Mouse (Mus musculus) limb, embryonic 12.5 days (tissue): ENCODE measurements around the gene Best1. TPM values are rescaled to one million over a fixed set of nuclear protein-coding genes. Genes with fewer than 3 reads are reported as not detected.

ENCODE experiments used
- ATAC-seq: fragments of 200-750 bp; cut with Nextera tagmentation; 2 replicates; pipeline ENCODE4 v1.8.0; 2017; ENCODE audit warnings: low read depth, moderate TSS enrichment; ENCODE audit not compliant: insufficient number of reproducible peaks, insufficient read depth, low FRiP score, low TSS enrichment
- H3K27ac ChIP-seq: fragments of 300-500 bp; sonication (generic); 2 replicates; pipeline ENCODE4 v1.5.1; 2016; ENCODE audit warnings: mild to moderate bottlenecking, moderate library complexity
- H3K27me3 ChIP-seq: fragments of 300-500 bp; sonication (generic); 2 replicates; pipeline ENCODE4 v1.6.1; 2016; ENCODE audit warnings: mild to moderate bottlenecking, moderate library complexity
- H3K36me3 ChIP-seq: fragments of 300-500 bp; sonication (generic); 2 replicates; pipeline ENCODE4 v1.6.1; 2016; ENCODE audit warnings: mild to moderate bottlenecking, moderate library complexity
- H3K4me1 ChIP-seq: fragments of 300-500 bp; sonication (generic); replicated peaks from 2 replicates; pipeline ENCODE4 v1.6.1; 2016
- H3K4me2 ChIP-seq: fragments of 300-500 bp; sonication (generic); 2 replicates; pipeline ENCODE4 v1.6.1; 2016; ENCODE audit warnings: mild to moderate bottlenecking, moderate library complexity
- H3K4me3 ChIP-seq: fragments of 300-500 bp; sonication (generic); replicated peaks from 2 replicates; pipeline ENCODE4 v1.5.1; 2016; ENCODE audit warnings: mild to moderate bottlenecking
- H3K9ac ChIP-seq: fragments of 300-500 bp; sonication (generic); replicated peaks from 2 replicates; pipeline ENCODE4 v1.6.1; 2016; ENCODE audit warnings: mild to moderate bottlenecking, moderate library complexity
- H3K9me3 ChIP-seq: fragments of 300-500 bp; sonication (generic); 2 replicates; pipeline ENCODE4 v1.6.1; 2016; ENCODE audit warnings: mild to moderate bottlenecking, moderate library complexity
- WGBS: fragments of 180-500 bp; shearing (Covaris S2); methylation state at CpG from one replicate; pipeline ENCODE4 v1.1.7; 2016; 5-methylcytosine and 5-hydroxymethylcytosine counted together
- polyA plus RNA-seq: library from polyadenylated mRNA; unstranded; fragments of >200 nt; fragmentation: Nextera tagmentation; extraction: Ambion mirVana; gene quantifications from 2 replicates; pipeline ENCODE4 v1.2.1, GENCODE M21; 2016

Gene Best1
- polyA plus RNA-seq, 1 experiment from 2014 or later, result 2.2 TPM

DNA sequence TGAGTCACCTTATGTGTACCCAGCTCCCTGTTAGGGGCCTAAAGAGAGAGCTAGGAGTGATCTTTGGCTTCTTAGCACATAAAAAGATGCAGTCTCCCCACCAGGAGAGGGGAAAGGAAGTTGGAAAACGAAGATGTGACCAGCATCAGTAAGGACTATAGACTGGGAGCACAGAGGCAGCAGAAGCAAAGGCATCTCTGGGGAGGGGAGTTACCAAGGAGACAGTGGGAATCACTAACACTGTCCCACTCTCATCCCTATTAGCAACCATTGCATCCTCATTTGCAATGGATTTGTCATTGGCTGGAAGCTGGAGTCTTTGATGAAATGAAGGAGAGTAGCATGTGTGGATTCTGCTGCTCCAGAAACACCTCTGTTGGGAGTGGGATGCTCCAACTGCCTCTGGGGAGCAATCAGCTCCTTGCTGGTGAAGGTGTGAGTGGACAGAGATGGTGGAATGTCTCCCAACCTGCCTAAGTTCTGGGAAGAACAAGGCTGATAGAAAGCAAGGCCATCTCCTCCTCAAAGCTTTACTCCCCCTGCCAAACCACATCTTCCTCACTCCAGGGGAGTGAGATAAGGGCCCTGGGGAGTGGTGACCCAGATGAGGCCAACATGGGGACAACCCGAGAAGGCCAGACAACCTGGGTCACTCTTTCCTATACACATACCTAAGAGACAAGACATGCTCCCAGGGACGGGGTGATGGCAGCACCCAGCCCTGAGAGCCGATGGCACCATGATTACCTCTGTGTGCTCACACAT lies 44.6 kb downstream of the Best1 start:
- ATAC-seq, result no peak
- 73% methylated on average over 4 of the region's 4 CpGs for WGBS
- no peak overlapping the region for H3K27ac ChIP-seq

DNA sequence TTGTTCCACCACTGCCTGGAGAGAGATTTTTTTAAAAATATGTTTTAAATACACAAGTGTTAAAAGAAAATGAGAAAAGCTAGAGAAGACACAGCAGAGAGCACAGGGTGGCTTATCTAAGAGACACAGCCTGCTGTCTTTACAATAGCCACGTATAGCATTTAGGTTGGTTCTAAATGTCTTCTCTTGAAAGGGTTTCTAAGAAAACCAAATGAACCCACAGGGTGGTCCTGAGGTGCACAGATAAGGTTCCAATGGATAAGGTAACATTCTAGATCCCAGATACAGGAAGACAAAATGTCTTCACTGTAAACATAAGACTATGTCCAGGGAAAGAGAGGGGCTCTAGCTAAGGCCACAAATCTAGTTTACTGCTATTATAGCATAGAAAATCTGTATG lies 46.0 kb downstream of the Best1 start:
- Histone ChIP-seq H3K27me3 (no peaks in the 10 kb centered on the region), H3K4me1 (peaks cover 13% of the 10 kb centered on the region), H3K9me3 (0 out of 2 replicates have a peak, but pooled peaks cover 4% of the 10 kb centered on the region), H3K4me2 (no peak overlapping the region), H3K9ac (no peak overlapping the region), H3K36me3 (no peaks in the 10 kb centered on the region), H3K4me3 (no peak overlapping the region), H3K27ac (no peak overlapping the region; the same call in 1 of the 2 replicates)
- ATAC-seq, result no peak
- 83% methylated on average over 1 of the region's 1 CpGs for WGBS

More for the DNA sequence above, 44.6 kb downstream of the Best1 start:
- H3K36me3 ChIP-seq, result no peaks in the 10 kb centered on the region
- H3K9ac ChIP-seq, result no peak overlapping the region
- peaks cover 13% of the 10 kb centered on the region for H3K4me1 ChIP-seq
- H3K27me3 ChIP-seq, result no peaks in the 10 kb centered on the region
- no peak overlapping the region for H3K4me2 ChIP-seq
- H3K4me3 ChIP-seq, result no peak overlapping the region
- 0 out of 2 replicates have a peak, but pooled peaks cover 4% of the 10 kb centered on the region for H3K9me3 ChIP-seq

DNA sequence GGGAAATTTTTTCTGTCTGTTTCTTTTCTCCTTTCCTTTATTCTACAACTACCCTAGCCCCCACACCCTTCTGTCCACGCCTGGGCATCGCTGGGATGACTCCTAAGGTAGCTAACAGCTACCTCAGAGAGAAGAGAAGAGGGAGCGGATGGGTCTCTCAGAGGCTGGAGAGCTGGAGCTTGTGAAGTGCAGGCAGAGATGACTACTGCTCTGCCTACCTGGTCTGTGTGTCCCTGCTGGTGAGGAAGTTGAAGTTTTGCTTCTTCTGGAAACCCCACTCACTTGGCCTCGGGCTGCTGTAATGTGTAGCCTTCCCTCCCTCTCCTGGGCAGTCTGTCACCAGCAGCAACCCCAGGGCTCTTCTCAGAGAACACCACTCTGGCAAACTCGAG lies 46.6 kb downstream of the Best1 start:
- Histone ChIP-seq H3K27ac (peak overlapping the region; percentile 69), H3K9me3 (0 out of 2 replicates have a peak, but pooled peaks cover 4% of the 10 kb centered on the region), H3K9ac (peak overlapping the region; percentile 40), H3K4me3 (no peak overlapping the region), H3K4me2 (peak overlapping the region; percentile 36), H3K4me1 (peaks cover 13% of the 10 kb centered on the region), H3K27me3 (no peaks in the 10 kb centered on the region), H3K36me3 (no peaks in the 10 kb centered on the region)
- ATAC-seq, result peak; percentile 47; the same call in 1 of the 2 replicates
- 43% methylated on average over 5 of the region's 5 CpGs for WGBS

GRCm38 (mm10) chr19:9954055-9954810 lies 47.2 kb downstream of the Best1 start:
- Histone ChIP-seq H3K9me3 (0 out of 2 replicates have a peak, but pooled peaks cover 4% of the 10 kb centered on the region), H3K27ac (peak overlapping the region; percentile 69), H3K4me3 (no peak overlapping the region), H3K27me3 (no peaks in the 10 kb centered on the region), H3K36me3 (no peaks in the 10 kb centered on the region), H3K9ac (peak overlapping the region; percentile 40), H3K4me2 (peak overlapping the region; percentile 36), H3K4me1 (peaks cover 13% of the 10 kb centered on the region)
- peak; percentile 79 for ATAC-seq
- WGBS, result 34% methylated on average over 7 of the region's 7 CpGs

DNA sequence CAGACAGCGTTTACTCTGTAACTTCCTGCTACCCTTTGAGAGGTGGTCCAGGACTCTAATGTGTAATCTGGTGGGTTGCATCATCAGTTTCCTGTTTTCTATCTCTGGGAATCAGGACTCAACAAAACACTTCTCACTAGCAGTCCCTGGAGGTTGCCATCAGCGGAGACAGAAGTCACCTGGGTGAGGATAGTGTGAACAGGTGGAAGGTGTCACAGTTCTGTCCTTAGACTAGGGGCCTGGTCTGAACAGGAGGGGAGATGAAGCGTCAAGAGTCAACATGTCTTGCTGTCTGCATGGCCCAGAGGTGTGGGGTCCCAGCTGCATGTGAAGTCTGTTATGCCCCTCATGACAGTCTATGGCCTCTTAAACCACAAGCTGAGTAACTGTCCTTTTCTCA lies 48.5 kb downstream of the Best1 start:
- Histone ChIP-seq H3K27me3 (no peaks in the 10 kb centered on the region), H3K9me3 (0 out of 2 replicates have a peak, but pooled peaks cover 4% of the 10 kb centered on the region), H3K27ac (no peak overlapping the region), H3K4me2 (no peak overlapping the region), H3K36me3 (no peaks in the 10 kb centered on the region), H3K4me1 (peaks cover 13% of the 10 kb centered on the region), H3K9ac (no peak overlapping the region), H3K4me3 (no peak overlapping the region)
- ATAC-seq, result no peak
- WGBS, result 90% methylated on average over 3 of the region's 3 CpGs

DNA sequence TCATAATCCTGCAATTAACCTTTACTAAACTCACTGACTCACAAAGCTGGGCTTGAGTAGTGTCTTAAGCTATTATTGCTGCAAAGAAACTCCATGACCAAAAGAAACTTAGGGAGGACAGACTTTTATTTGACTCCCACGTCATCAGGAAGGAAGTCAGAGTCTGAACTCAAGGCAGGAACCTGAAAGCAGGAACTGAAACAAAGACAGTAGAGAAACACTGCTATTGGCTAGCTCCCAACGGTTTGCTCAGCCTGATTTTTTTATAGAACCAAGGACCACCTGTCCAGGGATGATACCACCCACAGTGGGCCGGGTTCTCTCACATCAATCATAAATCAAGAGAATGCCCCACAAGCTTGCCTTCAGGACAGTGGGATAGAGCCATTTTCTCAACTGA lies 49.0 kb downstream of the Best1 start:
- WGBS, result 76% methylated on average over 3 of the region's 3 CpGs
- H3K4me2 ChIP-seq, result no peak overlapping the region
- no peaks in the 10 kb centered on the region for H3K36me3 ChIP-seq
- no peak overlapping the region for H3K4me3 ChIP-seq
- 0 out of 2 replicates have a peak, but pooled peaks cover 4% of the 10 kb centered on the region for H3K9me3 ChIP-seq
- peaks cover 13% of the 10 kb centered on the region for H3K4me1 ChIP-seq
- H3K9ac ChIP-seq, result no peak overlapping the region
- no peak for ATAC-seq
- H3K27me3 ChIP-seq, result no peaks in the 10 kb centered on the region
- no peak overlapping the region for H3K27ac ChIP-seq

GRCm38 (mm10) chr19:9946986-9947385 lies 54.4 kb downstream of the Best1 start:
- no peak for ATAC-seq
- no peak overlapping the region for H3K27ac ChIP-seq
- 0 out of 2 replicates have a peak, but pooled peaks cover under 1% of the 10 kb centered on the region for H3K9me3 ChIP-seq
- H3K4me1 ChIP-seq, result peaks cover 11% of the 10 kb centered on the region
- H3K4me2 ChIP-seq, result no peak overlapping the region
- H3K27me3 ChIP-seq, result no peaks in the 10 kb centered on the region
- H3K9ac ChIP-seq, result no peak overlapping the region
- 89% methylated on average over 3 of the region's 3 CpGs for WGBS
- H3K4me3 ChIP-seq, result no peak overlapping the region
- H3K36me3 ChIP-seq, result no peaks in the 10 kb centered on the region

- ATAC-seq, result no peak
- 89% methylated on average over 8 of the region's 8 CpGs for WGBS
- Histone ChIP-seq H3K36me3 (no peaks in the 10 kb centered on the region), H3K27ac (no peak overlapping the region), H3K27me3 (no peaks in the 10 kb centered on the region), H3K4me3 (no peak overlapping the region), H3K9me3 (no peaks in the 10 kb centered on the region), H3K9ac (no peak overlapping the region), H3K4me1 (peaks cover 14% of the 10 kb centered on the region), H3K4me2 (no peak overlapping the region)
These were observed 55.5 kb downstream of the Best1 start for GRCm38 (mm10) chr19:9945800-9946564.

DNA sequence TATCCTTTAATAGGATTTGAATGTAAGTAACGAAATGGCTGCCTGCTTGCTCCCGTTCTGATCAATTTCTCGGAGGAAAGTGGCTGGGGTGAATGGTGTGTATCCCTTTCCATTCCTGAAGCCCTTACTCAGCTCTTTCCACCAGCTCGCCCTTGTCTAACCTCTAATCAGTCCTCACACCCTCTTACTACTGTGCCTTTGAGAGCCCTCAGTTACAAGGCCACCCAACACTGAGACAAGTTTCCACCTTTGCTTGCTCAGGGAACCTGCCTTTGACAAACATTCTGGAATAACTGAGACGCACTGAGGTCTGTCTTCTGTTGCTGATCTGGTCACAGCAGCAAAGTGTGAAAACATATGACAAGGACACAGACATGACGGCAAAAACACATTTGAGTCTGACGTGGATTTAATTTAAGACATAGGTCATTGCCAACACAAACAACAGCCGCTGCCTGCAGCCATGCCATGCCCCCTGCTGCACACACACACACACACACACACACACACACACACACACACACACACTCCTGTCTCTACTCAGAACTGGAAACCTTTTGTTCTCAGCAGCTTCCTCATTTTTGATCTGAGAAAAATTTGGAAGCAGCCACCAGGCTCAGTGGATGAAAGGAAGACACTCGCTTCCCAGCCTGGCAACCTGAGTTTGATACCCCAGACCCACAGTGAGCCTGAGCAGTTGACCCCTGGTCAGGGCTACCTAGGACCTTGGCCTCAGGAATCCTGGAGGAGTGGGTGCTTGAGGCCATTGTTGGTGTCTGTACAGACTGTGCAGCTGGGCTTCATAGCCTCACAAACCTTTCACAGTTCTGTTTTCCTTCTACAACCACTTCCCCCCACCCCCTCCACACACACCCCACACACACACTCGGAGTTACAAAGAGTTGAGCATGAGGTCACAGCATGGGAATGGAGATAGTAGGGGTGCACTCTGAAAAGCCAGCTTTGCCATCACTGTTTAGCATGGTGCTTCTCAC lies 58.6 kb downstream of the Best1 start:
- no peaks in the 10 kb centered on the region for H3K36me3 ChIP-seq
- peaks cover 30% of the 10 kb centered on the region for H3K4me1 ChIP-seq
- no peaks in the 10 kb centered on the region for H3K9me3 ChIP-seq
- no peaks in the 10 kb centered on the region for H3K27me3 ChIP-seq
- H3K4me2 ChIP-seq, result no peak overlapping the region
- WGBS, result 67% methylated on average over 10 of the region's 10 CpGs
- ATAC-seq, result no peak
- no peak overlapping the region for H3K4me3 ChIP-seq
- no peak overlapping the region for H3K9ac ChIP-seq
- H3K27ac ChIP-seq, result peak overlapping the region; percentile 12; the same call in 1 of the 2 replicates

GRCm38 (mm10) chr19:9941809-9942208 lies 59.6 kb downstream of the Best1 start:
- H3K4me3 ChIP-seq, result no peak overlapping the region
- H3K9me3 ChIP-seq, result no peaks in the 10 kb centered on the region
- ATAC-seq, result no peak
- peaks cover 30% of the 10 kb centered on the region for H3K4me1 ChIP-seq
- no peak overlapping the region for H3K4me2 ChIP-seq
- WGBS, result 45% methylated on average over 1 of the region's 1 CpGs
- no peak overlapping the region for H3K9ac ChIP-seq
- H3K27ac ChIP-seq, result no peak overlapping the region
- H3K36me3 ChIP-seq, result no peaks in the 10 kb centered on the region
- H3K27me3 ChIP-seq, result no peaks in the 10 kb centered on the region
